Mouse (Mus musculus): ENCODE measurements around the gene Pik3ca. TPM values are rescaled to one million over a fixed set of nuclear protein-coding genes. Genes with fewer than 3 reads are reported as not detected.

Gene Pik3ca
- total RNA-seq, 1 experiment, result 19.8 TPM

GRCm38 (mm10) chr3:32417751-32418211 is 20.3 kb downstream of the Pik3ca start:
- H3K4me3 ChIP-seq (ENCODE audit: insufficient read depth in 1 of 2, low read depth in 1 of 2, low read length in 2 of 2, poor library complexity in 1 of 2, severe bottlenecking in 1 of 2), result no peak overlapping the region
- no peak overlapping the region for H3K27ac ChIP-seq (ENCODE audit: insufficient read depth, low read depth, low read length, poor library complexity, severe bottlenecking)
- H3K36me3 ChIP-seq (ENCODE audit: control insufficient read depth, insufficient read depth, low read length, poor library complexity, severe bottlenecking), result no peaks in the 10 kb centered on the region
- in situ Hi-C loops (cut with MboI; ENCODE audit: low sequenced_read_pairs in 2 of 2, unreplicated experiment in 2 of 2), result no loop called here
- no peak for DNase-seq (ENCODE audit: low read depth, low spot score)
- no peak for TF ChIP-seq ZNF384 (IDR thresholded peaks at IDR 0.05; ENCODE audit: low read depth, low read length)
- no peak for TF ChIP-seq HCFC1 (IDR thresholded peaks at IDR 0.05; ENCODE audit: borderline replicate concordance, insufficient read depth, low read length)
- no peak for TF ChIP-seq MAFK (IDR thresholded peaks at IDR 0.05; ENCODE audit: insufficient read depth, low read depth, low read length)
- TF ChIP-seq CHD2 (IDR thresholded peaks at IDR 0.05; ENCODE audit: low read depth, low read length), result no peak
- H3K4me1 ChIP-seq (ENCODE audit: control insufficient read depth in 2 of 2, insufficient read depth in 2 of 2, low read length in 2 of 2, poor library complexity in 1 of 2), result peaks cover 0 to 13% of the 10 kb centered on the region in 2 experiments; a peak in 2 of 4 replicates
- H3K9me3 ChIP-seq (ENCODE audit: control insufficient read depth, insufficient read depth, low read depth, low read length), result no peaks in the 10 kb centered on the region
- no peak overlapping the region for H3K9ac ChIP-seq (ENCODE audit: insufficient read depth, low read depth, low read length, poor library complexity, severe bottlenecking)

GRCm38 (mm10) chr3:32419866-32420265 is 22.4 kb downstream of the Pik3ca start:
- no peak for DNase-seq (ENCODE audit: low read depth, low spot score)
- H3K9me3 ChIP-seq (ENCODE audit: control insufficient read depth, insufficient read depth, low read depth, low read length), result no peaks in the 10 kb centered on the region
- H3K4me1 ChIP-seq (ENCODE audit: control insufficient read depth in 2 of 2, insufficient read depth in 2 of 2, low read length in 2 of 2, poor library complexity in 1 of 2), result peaks cover 0 to 4% of the 10 kb centered on the region in 2 experiments; a peak in 2 of 4 replicates
- H3K27ac ChIP-seq (ENCODE audit: insufficient read depth, low read depth, low read length, poor library complexity, severe bottlenecking), result no peak overlapping the region
- H3K4me3 ChIP-seq (ENCODE audit: insufficient read depth in 1 of 2, low read depth in 1 of 2, low read length in 2 of 2, poor library complexity in 1 of 2, severe bottlenecking in 1 of 2), result no peak overlapping the region
- H3K9ac ChIP-seq (ENCODE audit: insufficient read depth, low read depth, low read length, poor library complexity, severe bottlenecking), result no peak overlapping the region
- no peaks in the 10 kb centered on the region for H3K36me3 ChIP-seq (ENCODE audit: control insufficient read depth, insufficient read depth, low read length, poor library complexity, severe bottlenecking)
- in situ Hi-C loops (cut with MboI; ENCODE audit: low sequenced_read_pairs in 2 of 2, unreplicated experiment in 2 of 2), result no loop called here
- TF ChIP-seq ZC3H11A (IDR thresholded peaks at IDR 0.05; ENCODE audit: borderline replicate concordance, low read depth, low read length) (no peak), HCFC1 (IDR thresholded peaks at IDR 0.05; ENCODE audit: borderline replicate concordance, insufficient read depth, low read length) (no peak), ZNF384 (IDR thresholded peaks at IDR 0.05; ENCODE audit: low read depth, low read length) (no peak), MAFK (IDR thresholded peaks at IDR 0.05; ENCODE audit: insufficient read depth, low read depth, low read length) (no peak), CHD2 (IDR thresholded peaks at IDR 0.05; ENCODE audit: low read depth, low read length) (no peak)

- H3K27ac ChIP-seq (ENCODE audit: insufficient read depth, low read depth, low read length, poor library complexity, severe bottlenecking), result no peak overlapping the region
- no peaks in the 10 kb centered on the region; a peak in 1 of 4 replicates for H3K4me1 ChIP-seq (ENCODE audit: control insufficient read depth in 2 of 2, insufficient read depth in 2 of 2, low read length in 2 of 2, poor library complexity in 1 of 2)
- H3K9me3 ChIP-seq (ENCODE audit: control insufficient read depth, insufficient read depth, low read depth, low read length), result no peaks in the 10 kb centered on the region
- no peak for DNase-seq (ENCODE audit: low read depth, low spot score)
- H3K4me3 ChIP-seq (ENCODE audit: insufficient read depth in 1 of 2, low read depth in 1 of 2, low read length in 2 of 2, poor library complexity in 1 of 2, severe bottlenecking in 1 of 2), result no peak overlapping the region
- H3K36me3 ChIP-seq (ENCODE audit: control insufficient read depth, insufficient read depth, low read length, poor library complexity, severe bottlenecking), result no peaks in the 10 kb centered on the region
- H3K9ac ChIP-seq (ENCODE audit: insufficient read depth, low read depth, low read length, poor library complexity, severe bottlenecking), result no peak overlapping the region
- TF ChIP-seq ZNF384 (IDR thresholded peaks at IDR 0.05; ENCODE audit: low read depth, low read length) (no peak), HCFC1 (IDR thresholded peaks at IDR 0.05; ENCODE audit: borderline replicate concordance, insufficient read depth, low read length) (no peak), CHD2 (IDR thresholded peaks at IDR 0.05; ENCODE audit: low read depth, low read length) (no peak), MAFK (IDR thresholded peaks at IDR 0.05; ENCODE audit: insufficient read depth, low read depth, low read length) (no peak), ZC3H11A (IDR thresholded peaks at IDR 0.05; ENCODE audit: borderline replicate concordance, low read depth, low read length) (no peak)
- in situ Hi-C loops (cut with MboI; ENCODE audit: low sequenced_read_pairs in 2 of 2, unreplicated experiment in 2 of 2), result no loop called here
Observed at GRCm38 (mm10) chr3:32421115-32422054, 23.9 kb downstream of the Pik3ca start.

GRCm38 (mm10) chr3:32427695-32428094 is 30.2 kb downstream of the Pik3ca start:
- no peak for DNase-seq (ENCODE audit: low read depth, low spot score)
- Histone ChIP-seq H3K4me1 (ENCODE audit: control insufficient read depth in 2 of 2, insufficient read depth in 2 of 2, low read length in 2 of 2, poor library complexity in 1 of 2) (no peaks in the 10 kb centered on the region), H3K9ac (ENCODE audit: insufficient read depth, low read depth, low read length, poor library complexity, severe bottlenecking) (no peak overlapping the region), H3K36me3 (ENCODE audit: control insufficient read depth, insufficient read depth, low read length, poor library complexity, severe bottlenecking) (no peaks in the 10 kb centered on the region), H3K9me3 (ENCODE audit: control insufficient read depth, insufficient read depth, low read depth, low read length) (no peaks in the 10 kb centered on the region), H3K27ac (ENCODE audit: insufficient read depth, low read depth, low read length, poor library complexity, severe bottlenecking) (no peak overlapping the region), H3K4me3 (ENCODE audit: insufficient read depth in 1 of 2, low read depth in 1 of 2, low read length in 2 of 2, poor library complexity in 1 of 2, severe bottlenecking in 1 of 2) (no peak overlapping the region)
- in situ Hi-C loops (cut with MboI; ENCODE audit: low sequenced_read_pairs in 2 of 2, unreplicated experiment in 2 of 2), result no loop called here
- TF ChIP-seq MAFK (IDR thresholded peaks at IDR 0.05; ENCODE audit: insufficient read depth, low read depth, low read length) (no peak), CHD2 (IDR thresholded peaks at IDR 0.05; ENCODE audit: low read depth, low read length) (no peak), ZC3H11A (IDR thresholded peaks at IDR 0.05; ENCODE audit: borderline replicate concordance, low read depth, low read length) (no peak), ZNF384 (IDR thresholded peaks at IDR 0.05; ENCODE audit: low read depth, low read length) (no peak), HCFC1 (IDR thresholded peaks at IDR 0.05; ENCODE audit: borderline replicate concordance, insufficient read depth, low read length) (no peak)
